Comparison of ENCODE assay signal across 13 mouse cellular contexts in the genomic region with DNA sequence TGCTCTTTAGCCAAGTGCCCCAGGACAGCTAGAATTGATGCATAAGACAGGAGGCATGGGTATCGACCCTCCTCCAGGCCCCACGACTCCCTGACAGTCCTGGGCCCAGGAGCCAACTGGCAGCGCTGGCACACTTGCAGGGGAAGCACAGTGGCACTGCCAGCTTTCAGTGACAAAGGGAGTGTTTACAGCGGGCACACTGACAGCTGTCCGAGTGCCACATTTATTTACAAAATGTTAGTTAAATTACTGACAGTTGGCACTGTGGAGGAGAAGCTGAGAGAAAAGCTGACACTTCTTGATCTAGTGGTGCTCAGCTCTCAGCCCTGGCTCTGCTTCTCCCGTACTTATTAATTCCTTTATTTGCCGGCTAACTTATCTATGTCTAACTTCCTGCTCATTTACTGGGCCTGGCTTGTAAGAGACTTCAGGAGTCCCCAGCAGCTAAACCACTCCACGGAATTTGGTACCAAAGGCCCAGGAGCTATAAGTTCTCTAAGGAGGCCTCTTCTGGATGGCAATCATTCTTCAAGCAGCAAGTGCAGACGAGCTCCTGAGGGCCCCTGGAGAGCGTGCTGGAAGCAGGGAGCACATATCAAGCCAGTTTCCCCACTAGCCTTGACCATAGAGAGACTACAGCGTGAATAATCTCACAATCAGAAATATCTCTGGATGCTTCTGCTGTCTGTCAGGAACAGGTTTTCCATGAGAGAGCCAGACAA.
DNase-seq lines count a peak whose midpoint lies in the region; ATAC-seq lines count a peak whose summit lies in the region.
"Had no signal": no experiment of that assay in that cellular context is flagged by ENCODE, and none has a peak within 500 bp of the region (broad histone marks: within the 10 kb centered on the region; RNA-seq: fewer than 3 reads in every experiment).

No protein-coding gene starts in this region.

- intact Hi-C loops in heart, postnatal 25 days (cut with DNase I), result no loop called here

- WGBS in midbrain, embryonic 14.5 days, result 75% methylated on average over 11 of the region's 11 CpGs
- WGBS in midbrain, embryonic 11.5 days, result 79% methylated on average over 11 of the region's 11 CpGs
- WGBS in liver, embryonic 12.5 days (ENCODE audit: insufficient replicate concordance), result 54% methylated on average over 11 of the region's 11 CpGs

- no peak overlapping the region for H3K4me2 ChIP-seq in midbrain, embryonic 14.5 days (ENCODE audit: low read length)
- no peak overlapping the region for H3K4me2 ChIP-seq in midbrain, embryonic 11.5 days
- no peak overlapping the region for H3K4me2 ChIP-seq in liver, embryonic 12.5 days

- H3K27me3 ChIP-seq in midbrain, embryonic 14.5 days (ENCODE audit: control insufficient read depth, insufficient read depth, low read length), result no peaks in the 10 kb centered on the region
- no peaks in the 10 kb centered on the region for H3K27me3 ChIP-seq in midbrain, embryonic 11.5 days (ENCODE audit: control insufficient read depth, insufficient read depth, low read length)
- H3K27me3 ChIP-seq in liver, embryonic 12.5 days (replicated peaks), result no peaks in the 10 kb centered on the region

- H3K4me3 ChIP-seq in midbrain, embryonic 14.5 days (replicated peaks; ENCODE audit: low read depth, low read length), result no peak overlapping the region
- no peak overlapping the region for H3K4me3 ChIP-seq in midbrain, embryonic 11.5 days (ENCODE audit: low read depth, low read length)
- no peak overlapping the region for H3K4me3 ChIP-seq in liver, embryonic 12.5 days
- H3K4me3 ChIP-seq: left cerebral cortex, adult 2 months had no signal

- DNase-seq in heart, adult 18-20 months, result peak; percentile 15 to 29
- no peak for DNase-seq in heart, postnatal 25 days (ENCODE audit: low spot score)
- DNase-seq in midbrain, embryonic 14.5 days, result peak; percentile 52
- DNase-seq in midbrain, embryonic 11.5 days (ENCODE audit: low spot score, missing footprints), result no peak
- peak; percentile 89 to 94 for DNase-seq in cerebellum, postnatal 10 days
- peak; percentile 70 to 79 for DNase-seq in layer of hippocampus, postnatal 10 days (ENCODE audit: low spot score in 2 of 2)
- DNase-seq: gastrocnemius, postnatal 14 days; kidney, adult 8-10 months; lung, adult 2 months; right cerebral cortex, adult 18-20 months had no signal

- H3K4me1 ChIP-seq in midbrain, embryonic 14.5 days (ENCODE audit: control insufficient read depth, insufficient read depth, low read length), result no peaks in the 10 kb centered on the region; the same call in 1 of the 2 replicates
- H3K4me1 ChIP-seq in midbrain, embryonic 11.5 days (ENCODE audit: control insufficient read depth, insufficient read depth, low read length), result no peaks in the 10 kb centered on the region
- H3K4me1 ChIP-seq in liver, embryonic 12.5 days, result no peaks in the 10 kb centered on the region

- no peak for ATAC-seq in midbrain, embryonic 14.5 days (ENCODE audit: low FRiP score, low TSS enrichment)
- no peak for ATAC-seq in midbrain, embryonic 11.5 days (ENCODE audit: low FRiP score)
- ATAC-seq in CD4-positive, CD25-positive, alpha-beta regulatory T cell, adult 4 months, result no peak
- ATAC-seq in liver, embryonic 12.5 days, result no peak

- H3K9me3 ChIP-seq in midbrain, embryonic 14.5 days (ENCODE audit: control insufficient read depth, low read length), result no peaks in the 10 kb centered on the region
- no peaks in the 10 kb centered on the region for H3K9me3 ChIP-seq in midbrain, embryonic 11.5 days (ENCODE audit: control insufficient read depth, low read length)
- no peaks in the 10 kb centered on the region for H3K9me3 ChIP-seq in liver, embryonic 12.5 days (replicated peaks)

- H3K9ac ChIP-seq in midbrain, embryonic 14.5 days (replicated peaks; ENCODE audit: low read length), result no peak overlapping the region
- no peak overlapping the region for H3K9ac ChIP-seq in midbrain, embryonic 11.5 days (ENCODE audit: low read length)
- no peak overlapping the region for H3K9ac ChIP-seq in liver, embryonic 12.5 days

- H3K36me3 ChIP-seq in midbrain, embryonic 14.5 days (ENCODE audit: control insufficient read depth, insufficient read depth, low read length), result no peaks in the 10 kb centered on the region
- H3K36me3 ChIP-seq in midbrain, embryonic 11.5 days (ENCODE audit: control insufficient read depth, insufficient read depth, low read length), result no peaks in the 10 kb centered on the region
- H3K36me3 ChIP-seq in liver, embryonic 12.5 days, result no peaks in the 10 kb centered on the region

- no peak overlapping the region for H3K27ac ChIP-seq in midbrain, embryonic 14.5 days (replicated peaks; ENCODE audit: low read depth, low read length)
- H3K27ac ChIP-seq in midbrain, embryonic 11.5 days (ENCODE audit: low read depth, low read length), result no peak overlapping the region
- no peak overlapping the region for H3K27ac ChIP-seq in liver, embryonic 12.5 days
- H3K27ac ChIP-seq: left cerebral cortex, adult 2 months had no signal

Comparison
In these comparisons a context has a peak if more than half of its experiments do, and no peak if none do; other contexts are left out.
1. DNase-seq: peak in heart, adult 18-20 months (2 of 2), midbrain, embryonic 14.5 days (single experiment), cerebellum, postnatal 10 days (2 of 2) and layer of hippocampus, postnatal 10 days (2 of 2); none in heart, postnatal 25 days (single experiment) and midbrain, embryonic 11.5 days (single experiment).